Mouse (Mus musculus) limb, embryonic 14.5 days (tissue): ENCODE measurements around the gene Ccn2. TPM values are rescaled to one million over a fixed set of nuclear protein-coding genes. Genes with fewer than 3 reads are reported as not detected.

ENCODE experiments used
- ATAC-seq: fragments of 200-750 bp; cut with Nextera tagmentation; 2 replicates; pipeline ENCODE4 v1.8.0; 2017; ENCODE audit warnings: low read depth, moderate number of reproducible peaks, moderate TSS enrichment; ENCODE audit not compliant: low FRiP score
- DNase-seq: peaks from one replicate; pipeline ENCODE4 v3.0.0-alpha.2; 2015; ENCODE audit warnings: low spot score
- H3K27ac ChIP-seq: fragments of 300-500 bp; sonication (generic); replicated peaks from 2 replicates; pipeline ENCODE4 v1.5.1; 2014; ENCODE audit warnings: low read depth, mild to moderate bottlenecking, low read length, moderate library complexity, mixed read lengths
- H3K27me3 ChIP-seq: fragments of 300-500 bp; sonication (generic); 2 replicates; pipeline ENCODE4 v1.6.1; 2014; ENCODE audit warnings: low read length, mixed read lengths; ENCODE audit not compliant: control insufficient read depth, insufficient read depth
- H3K36me3 ChIP-seq: fragments of 300-500 bp; sonication (generic); 2 replicates; pipeline ENCODE4 v1.6.1; 2014; ENCODE audit warnings: mild to moderate bottlenecking, low read length, moderate library complexity, mixed read lengths; ENCODE audit not compliant: control insufficient read depth, insufficient read depth
- H3K4me1 ChIP-seq: fragments of 300-500 bp; sonication (generic); 2 replicates; pipeline ENCODE4 v1.6.1; 2014; ENCODE audit warnings: antibody characterized with exemption, low read length, mixed read lengths; ENCODE audit not compliant: control insufficient read depth, insufficient read depth
- H3K4me2 ChIP-seq: fragments of 300-500 bp; sonication (generic); replicated peaks from 2 replicates; pipeline ENCODE4 v1.6.1; 2014; ENCODE audit warnings: low read depth, mild to moderate bottlenecking, low read length, moderate library complexity; ENCODE audit not compliant: severe bottlenecking
- H3K4me3 ChIP-seq: fragments of 300-500 bp; sonication (generic); replicated peaks from 2 replicates; pipeline ENCODE4 v1.5.1; 2014; ENCODE audit warnings: low read length
- H3K9ac ChIP-seq: fragments of 300-500 bp; sonication (generic); 2 replicates; pipeline ENCODE4 v1.6.1; 2014; ENCODE audit warnings: mild to moderate bottlenecking, low read depth, low read length, moderate library complexity; ENCODE audit not compliant: severe bottlenecking
- H3K9me3 ChIP-seq: fragments of 300-500 bp; sonication (generic); 2 replicates; pipeline ENCODE4 v1.6.1; 2016; ENCODE audit warnings: low read length; ENCODE audit not compliant: control insufficient read depth
- POLR2A ChIP-seq: fragments of 200-500 bp; IDR thresholded peaks from 2 replicates; pipeline ENCODE4 v1.8.0; 2012; ENCODE audit warnings: inconsistent platforms, mild to moderate bottlenecking, moderate library complexity, borderline replicate concordance; ENCODE audit not compliant: insufficient read depth, insufficient read length; ENCODE audit errors: extremely low read depth
- WGBS: fragments of 180-500 bp; shearing (Covaris S2); extraction: QIAGEN DNeasy Blood & Tissue Kit; methylation state at CpG from one replicate; pipeline ENCODE4 v1.1.7; 2014; 5-methylcytosine and 5-hydroxymethylcytosine counted together
- polyA plus RNA-seq, 2 experiments: library from polyadenylated mRNA; depleted of rRNA in 1 of 2; stranded (reverse) in 1 of 2; unstranded in 1 of 2; fragments of >200 nt; fragmentation: Nextera tagmentation in 1 of 2; extraction: Ambion mirVana in 1 of 2; gene quantifications; 2 replicates each; pipeline versions ENCODE4 v1.2.1 to v1.2.3; 2012 to 2014

Ccn2 gene
- polyA plus RNA-seq, 2 experiments: 13.5 to 103 TPM

GRCm38 (mm10) chr10:24641416-24642140 lies 46.3 kb downstream of the Ccn2 start:
- H3K27me3 ChIP-seq: no peaks in the 10 kb centered on the region
- H3K36me3 ChIP-seq: no peaks in the 10 kb centered on the region
- no peak overlapping the region for H3K27ac ChIP-seq
- no peak overlapping the region for H3K9ac ChIP-seq
- no peak overlapping the region for H3K4me3 ChIP-seq
- DNase-seq: no peak
- no peak overlapping the region for H3K4me2 ChIP-seq
- H3K9me3 ChIP-seq: no peaks in the 10 kb centered on the region
- no peak for TF ChIP-seq POLR2A
- whole genome bisulfite sequencing: 59% methylated on average over 14 of the region's 14 CpGs
- no peak for ATAC-seq
- peaks cover 12% of the 10 kb centered on the region; the same call in 1 of the 2 replicates for H3K4me1 ChIP-seq

GRCm38 (mm10) chr10:24642796-24643580 lies 47.7 kb downstream of the Ccn2 start:
- no peak overlapping the region for H3K4me3 ChIP-seq
- DNase-seq (no peak), ATAC-seq (no peak)
- H3K36me3 ChIP-seq: no peaks in the 10 kb centered on the region
- 77% methylated on average over 11 of the region's 11 CpGs for WGBS
- H3K9ac ChIP-seq: no peak overlapping the region
- no peak for TF ChIP-seq POLR2A
- H3K27ac ChIP-seq: no peak overlapping the region
- H3K4me1 ChIP-seq: peaks cover 12% of the 10 kb centered on the region; the same call in 1 of the 2 replicates
- no peaks in the 10 kb centered on the region for H3K27me3 ChIP-seq
- H3K9me3 ChIP-seq: no peaks in the 10 kb centered on the region
- H3K4me2 ChIP-seq: no peak overlapping the region

- H3K27ac ChIP-seq: no peak overlapping the region
- H3K36me3 ChIP-seq: no peaks in the 10 kb centered on the region
- no peaks in the 10 kb centered on the region for H3K9me3 ChIP-seq
- H3K4me2 ChIP-seq: no peak overlapping the region
- 91% methylated on average over 8 of the region's 8 CpGs for WGBS
- H3K27me3 ChIP-seq: no peaks in the 10 kb centered on the region
- no peak for DNase-seq
- no peaks in the 10 kb centered on the region for H3K4me1 ChIP-seq
- no peak for TF ChIP-seq POLR2A
- H3K9ac ChIP-seq: no peak overlapping the region
- no peak for ATAC-seq
- H3K4me3 ChIP-seq: no peak overlapping the region
Observed at GRCm38 (mm10) chr10:24645169-24645568, 49.9 kb downstream of the Ccn2 start.

Other genes with a start within 250 kb of the Ccn2 start
- 7.2 and 7.5 TPM in 2 replicates for gene Enpp1, start 116.7 kb downstream of the Ccn2 start, polyA plus RNA-seq (2012; rRNA removed)
- 9.2 and 10.4 TPM in 2 replicates for gene Enpp1, start 116.7 kb downstream of the Ccn2 start, polyA plus RNA-seq (2014; fragmentation: Nextera tagmentation; extraction: Ambion mirVana)
- gene Enpp3, start 247.4 kb downstream of the Ccn2 start, polyA plus RNA-seq (2012; rRNA removed): 4.5 and 6.0 TPM in 2 replicates
- 6.9 and 8.0 TPM in 2 replicates for gene Enpp3, start 247.4 kb downstream of the Ccn2 start, polyA plus RNA-seq (2014; fragmentation: Nextera tagmentation; extraction: Ambion mirVana)